Comparison of ENCODE assay signal across 16 mouse cellular contexts in genomic region chr12:108132450-108133070, GRCm38 (mm10). TPM values are rescaled to one million over a fixed set of nuclear protein-coding genes. Genes with fewer than 3 reads are reported as not detected.
DNase-seq lines count a peak whose midpoint lies in the region; ATAC-seq and TF ChIP-seq lines count a peak whose summit lies in the region.
"Had no signal": no experiment of that assay in that cellular context is flagged by ENCODE, and none has a peak within 500 bp of the region (broad histone marks: within the 10 kb centered on the region; RNA-seq: fewer than 3 reads in every experiment).

No protein-coding gene starts in this region.

- 92% methylated on average over 8 of the region's 8 CpGs for WGBS in liver, adult 2 months
- WGBS in liver, embryonic 12.5 days (ENCODE audit: insufficient replicate concordance) = 89% methylated on average over 8 of the region's 8 CpGs
- 83% methylated on average over 8 of the region's 8 CpGs for WGBS in limb, embryonic 10.5 days
- WGBS in hindbrain, embryonic 16.5 days = 81% methylated on average over 8 of the region's 8 CpGs

- H3K27me3 ChIP-seq in liver, adult 2 months (ENCODE audit: control insufficient read depth, insufficient read depth, low read length) = no peaks in the 10 kb centered on the region
- no peaks in the 10 kb centered on the region for H3K27me3 ChIP-seq in liver, embryonic 12.5 days (replicated peaks)
- no peaks in the 10 kb centered on the region for H3K27me3 ChIP-seq in limb, embryonic 10.5 days (ENCODE audit: low read depth, poor library complexity, severe bottlenecking)
- no peaks in the 10 kb centered on the region for H3K27me3 ChIP-seq in hindbrain, embryonic 16.5 days (replicated peaks; ENCODE audit: control insufficient read depth, insufficient read depth, low read length)
- H3K27me3 ChIP-seq: limb, embryonic 15.5 days; neural tube, embryonic 13.5 days had no signal

- peak; percentile 24 for DNase-seq in cerebellum, adult 9-11 months
- DNase-seq in cerebellum, adult 8-10 months = no peak
- DNase-seq in liver, adult 2 months (ENCODE audit: extremely low read depth, low read depth, low spot score) = peak; percentile 17
- no peak for DNase-seq in limb, embryonic 10.5 days (ENCODE audit: low spot score)
- DNase-seq in left cerebral cortex, postnatal 25 days (ENCODE audit: low spot score in 2 of 2) = no peak
- DNase-seq in ovary, postnatal 36 days (ENCODE audit: low spot score) = no peak
- DNase-seq: adrenal gland, postnatal 25 days; lung, embryonic 14.5 days had no signal

- TF ChIP-seq CTCF in liver, adult 2 months (IDR thresholded peaks at IDR 0.05; ENCODE audit: low read depth, low read length) = no peak

- H3K4me1 ChIP-seq in liver, adult 2 months (ENCODE audit: control insufficient read depth, insufficient read depth, low read length) = peaks cover 3% of the 10 kb centered on the region; the same call in 1 of the 2 replicates
- no peaks in the 10 kb centered on the region for H3K4me1 ChIP-seq in liver, embryonic 12.5 days
- H3K4me1 ChIP-seq in limb, embryonic 10.5 days = peaks cover 24% of the 10 kb centered on the region
- no peaks in the 10 kb centered on the region for H3K4me1 ChIP-seq in hindbrain, embryonic 16.5 days (ENCODE audit: control insufficient read depth, insufficient read depth, low read depth, low read length)
- H3K4me1 ChIP-seq: limb, embryonic 15.5 days had no signal

- no peaks in the 10 kb centered on the region for H3K9me3 ChIP-seq in liver, embryonic 12.5 days (replicated peaks)
- no peaks in the 10 kb centered on the region for H3K9me3 ChIP-seq in limb, embryonic 10.5 days (replicated peaks)
- H3K9me3 ChIP-seq in hindbrain, embryonic 16.5 days (ENCODE audit: control insufficient read depth, low read length) = no peaks in the 10 kb centered on the region
- H3K9me3 ChIP-seq: forebrain, embryonic 10.5 days; limb, embryonic 15.5 days; neural tube, embryonic 13.5 days had no signal

- H3K27ac ChIP-seq in liver, adult 2 months (replicated peaks; ENCODE audit: insufficient read depth, low read depth, low read length) = no peak overlapping the region
- H3K27ac ChIP-seq in liver, embryonic 12.5 days = no peak overlapping the region
- H3K27ac ChIP-seq in limb, embryonic 10.5 days = peak overlapping the region; percentile 30; the same call in 1 of the 2 replicates
- H3K27ac ChIP-seq in hindbrain, embryonic 16.5 days (ENCODE audit: low read depth, low read length) = no peak overlapping the region
- H3K27ac ChIP-seq: forebrain, embryonic 10.5 days; hindbrain, postnatal 0 days; limb, embryonic 15.5 days; neural tube, embryonic 13.5 days had no signal

- peaks cover 4% of the 10 kb centered on the region; the same call in 1 of the 2 replicates for H3K79me2 ChIP-seq in liver, adult 2 months (ENCODE audit: control insufficient read depth, insufficient read depth, low read length)

- H3K36me3 ChIP-seq in liver, adult 2 months (ENCODE audit: control insufficient read depth, insufficient read depth, low read length) = peaks cover 21% of the 10 kb centered on the region
- H3K36me3 ChIP-seq in liver, embryonic 12.5 days = peaks cover 93% of the 10 kb centered on the region
- peaks cover 60% of the 10 kb centered on the region for H3K36me3 ChIP-seq in limb, embryonic 10.5 days
- H3K36me3 ChIP-seq in hindbrain, embryonic 16.5 days (ENCODE audit: control insufficient read depth, insufficient read depth, low read length) = peaks cover 4% of the 10 kb centered on the region; the same call in 1 of the 2 replicates

- ATAC-seq in liver, embryonic 12.5 days = no peak
- ATAC-seq in hindbrain, embryonic 16.5 days = no peak
- ATAC-seq: activated CD4-positive, CD25-positive, alpha-beta regulatory T cell, adult 4 months; hindbrain, postnatal 0 days had no signal

- H3K4me3 ChIP-seq in liver, adult 2 months (ENCODE audit: insufficient read depth, low read depth, low read length) = no peak overlapping the region
- H3K4me3 ChIP-seq in liver, embryonic 12.5 days = no peak overlapping the region
- H3K4me3 ChIP-seq in limb, embryonic 10.5 days = no peak overlapping the region
- no peak overlapping the region for H3K4me3 ChIP-seq in hindbrain, embryonic 16.5 days (ENCODE audit: low read length)
- H3K4me3 ChIP-seq: forebrain, embryonic 10.5 days; limb, embryonic 15.5 days; neural tube, embryonic 13.5 days had no signal

- no peak for TF ChIP-seq POLR2A in liver, adult 2 months (IDR thresholded peaks at IDR 0.05; ENCODE audit: extremely low read depth, insufficient read depth, low read length)

- intact Hi-C loops in left cerebral cortex, postnatal 25 days (cut with DNase I) = no loop called here

- H3K4me2 ChIP-seq in liver, embryonic 12.5 days = no peak overlapping the region
- no peak overlapping the region for H3K4me2 ChIP-seq in hindbrain, embryonic 16.5 days (ENCODE audit: low read length)
- H3K4me2 ChIP-seq: heart, embryonic 11.5 days; limb, embryonic 15.5 days; lung, embryonic 14.5 days; neural tube, embryonic 13.5 days had no signal

- no peak overlapping the region for H3K9ac ChIP-seq in liver, adult 2 months (ENCODE audit: low read depth, low read length)
- H3K9ac ChIP-seq in liver, embryonic 12.5 days = no peak overlapping the region
- H3K9ac ChIP-seq in hindbrain, embryonic 16.5 days (ENCODE audit: low read depth, low read length) = no peak overlapping the region
- H3K9ac ChIP-seq: limb, embryonic 15.5 days; lung, embryonic 14.5 days; neural tube, embryonic 13.5 days had no signal

RNA-seq across cellular contexts. Expression of gene Setd3, which starts 46.6 kb away (rescaled TPM):
- 60.9 and 70.4 TPM in 2 replicates for total RNA-seq in liver, adult 2 months (2014; rRNA removed)
- polyA plus RNA-seq in liver, adult 2 months (2012; rRNA removed) = 17.6 and 19.3 TPM in 2 replicates
- 71.3 and 76.4 TPM in 2 replicates for polyA plus RNA-seq in liver, embryonic 12.5 days (2016; fragmentation: Nextera tagmentation; extraction: Ambion mirVana)
- 71.4 and 76.9 TPM in 2 replicates for polyA plus RNA-seq in limb, embryonic 10.5 days (2016; fragmentation: Nextera tagmentation; extraction: Ambion mirVana)
- total RNA-seq in left cerebral cortex, postnatal 25 days (2021) = 100 to 1,000 TPM; 151 to 157 TPM
- polyA plus RNA-seq in hindbrain, embryonic 16.5 days (2015; fragmentation: Nextera tagmentation; extraction: Ambion mirVana) = 93.6 and 97.6 TPM in 2 replicates

RNA-seq across cellular contexts. Expression of gene Ccnk, which starts 46.8 kb away (rescaled TPM):
- 4.1 and 5.9 TPM in 2 replicates for total RNA-seq in liver, adult 2 months (2014; rRNA removed)
- polyA plus RNA-seq in liver, adult 2 months (2012; rRNA removed) = 5.8 and 8.5 TPM in 2 replicates
- polyA plus RNA-seq in liver, embryonic 12.5 days (2016; fragmentation: Nextera tagmentation; extraction: Ambion mirVana) = 2.3 and 3.0 TPM in 2 replicates
- polyA plus RNA-seq in limb, embryonic 10.5 days (2016; fragmentation: Nextera tagmentation; extraction: Ambion mirVana) = 3.3 and 3.4 TPM in 2 replicates
- 10 to 100 TPM; 28.8 to 29.6 TPM for total RNA-seq in left cerebral cortex, postnatal 25 days (2021)
- 2.2 and 2.6 TPM in 2 replicates for polyA plus RNA-seq in hindbrain, embryonic 16.5 days (2015; fragmentation: Nextera tagmentation; extraction: Ambion mirVana)

Comparison
In these comparisons a context has a peak if more than half of its experiments do, and no peak if none do; other contexts are left out.
1. DNase-seq: peak in cerebellum, adult 9-11 months (single experiment) and liver, adult 2 months (single experiment); none in cerebellum, adult 8-10 months (single experiment), limb, embryonic 10.5 days (single experiment), left cerebral cortex, postnatal 25 days (0 of 2) and ovary, postnatal 36 days (single experiment).